Mouse (Mus musculus): ENCODE data around the gene Zpbp. TPM values are rescaled to one million over a fixed set of nuclear protein-coding genes. Genes with fewer than 3 reads are reported as not detected.
A peak's percentile ranks its signal among the peaks of the same experiment; 100 is the strongest.

Gene Zpbp
- 1.1 and 3.2 TPM in 2 replicates for total RNA-seq (2017)

DNA sequence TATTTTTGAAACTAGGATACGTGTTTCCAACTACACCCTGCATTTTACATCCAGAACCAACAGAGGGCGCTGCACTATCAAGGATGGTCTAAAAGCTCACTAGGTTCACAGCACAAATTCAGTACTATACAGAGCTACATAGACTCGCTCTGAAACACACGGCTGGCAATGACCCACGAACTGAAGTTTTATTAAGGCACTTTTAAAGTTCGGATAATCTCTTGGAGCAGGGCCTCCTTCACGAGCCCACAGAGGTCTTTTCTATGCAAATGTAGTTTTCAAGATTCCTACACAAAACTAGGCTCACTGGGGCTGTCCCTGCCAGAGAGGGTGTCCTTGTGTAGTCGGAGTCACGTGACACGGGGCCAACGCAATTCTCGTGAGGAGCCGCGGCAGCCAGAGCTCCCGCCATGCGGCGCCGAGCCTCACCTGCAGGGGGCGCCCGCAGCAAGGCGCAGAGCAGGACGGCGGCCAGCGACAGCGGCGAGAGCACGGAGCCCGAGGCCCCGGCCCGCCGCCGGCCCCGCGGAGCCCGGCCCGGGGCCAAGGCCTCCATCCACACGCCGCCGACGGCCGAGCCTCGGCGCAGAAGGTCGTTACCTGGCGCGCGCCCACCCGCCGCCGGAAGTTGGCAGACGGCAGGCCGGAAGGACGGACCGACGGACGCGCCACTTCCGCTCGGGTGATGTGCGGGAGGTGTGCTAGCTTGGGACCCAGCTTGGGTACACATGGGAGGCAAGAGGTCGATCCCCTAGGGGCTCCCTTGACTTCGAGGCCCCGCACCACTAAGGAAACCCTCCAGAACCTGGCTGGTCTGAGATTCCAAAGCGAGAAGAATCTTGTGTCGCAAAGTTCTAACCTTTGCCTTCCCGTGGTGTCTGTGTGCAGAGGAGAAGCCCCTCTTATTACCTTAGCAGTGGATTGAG lies at the start of gene Zpbp, which contains the start of gene Spata48:
Gene Zpbp, minus strand, starts transcription at position 774 of the 926 bp plus-strand sequence.
Gene Spata48, plus strand, starts transcription at position 460 of the 926 bp plus-strand sequence.
- ATAC-seq (replicated peaks; ENCODE audit: low read depth, poor library complexity, severe bottlenecking), result peak; percentile 93

DNA sequence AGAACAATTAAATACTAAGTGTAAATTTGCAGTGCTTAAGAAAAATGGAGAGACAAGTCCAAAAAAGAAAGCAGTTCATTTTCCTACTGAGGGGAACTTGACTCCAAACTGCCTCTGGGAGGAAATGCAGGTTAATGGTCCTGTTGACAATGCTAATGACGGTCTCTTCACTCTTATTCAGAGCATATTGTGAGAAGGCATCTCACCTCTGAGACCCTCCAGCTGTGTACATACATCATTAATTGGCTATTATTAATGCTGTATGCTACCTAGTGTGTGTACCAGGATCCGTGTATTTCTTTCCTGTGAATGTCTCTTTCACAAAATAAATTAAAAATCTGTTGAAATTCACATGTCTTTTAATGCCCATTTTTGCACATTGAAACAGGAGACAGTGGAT lies 47.2 kb upstream of the Zpbp start:
- no peak for ATAC-seq (replicated peaks; ENCODE audit: low read depth, poor library complexity, severe bottlenecking)

GRCm38 (mm10) chr11:11506187-11506586 lies 44.0 kb upstream of the Zpbp start:
- no peak for ATAC-seq (replicated peaks; ENCODE audit: low read depth, poor library complexity, severe bottlenecking)

- peak; percentile 82 for ATAC-seq (replicated peaks; ENCODE audit: low read depth, poor library complexity, severe bottlenecking)
Measured at GRCm38 (mm10) chr11:11499944-11500343, 37.7 kb upstream of the Zpbp start.

- ATAC-seq (replicated peaks; ENCODE audit: low read depth, poor library complexity, severe bottlenecking), result 0 out of 2 replicates have a peak, but pooled peaks have one; percentile 40
Measured at GRCm38 (mm10) chr11:11495697-11496096, 33.5 kb upstream of the Zpbp start.

DNA sequence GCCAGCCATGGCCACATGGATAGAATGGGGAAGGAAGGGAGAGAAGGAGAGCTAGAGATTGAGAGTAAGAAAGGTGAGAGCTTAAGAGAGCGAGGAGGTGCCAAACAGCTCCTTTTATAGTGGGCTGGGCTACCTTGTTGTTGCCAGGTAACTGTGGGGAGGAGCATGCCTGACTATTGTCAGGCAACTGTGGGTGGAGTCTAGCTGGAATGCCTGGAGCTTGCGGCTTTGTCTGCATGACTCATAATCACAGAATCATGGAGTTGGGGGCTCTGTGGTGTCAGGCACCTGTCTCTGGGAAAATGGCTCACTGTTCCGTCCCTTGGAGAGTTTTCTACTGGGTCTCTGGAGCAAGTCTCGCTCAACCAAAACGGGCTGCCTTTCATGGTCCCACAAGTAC lies 29.8 kb upstream of the Zpbp start:
- no peak for ATAC-seq (replicated peaks; ENCODE audit: low read depth, poor library complexity, severe bottlenecking)

- no peak; the same call in 1 of the 2 replicates for ATAC-seq (replicated peaks; ENCODE audit: low read depth, poor library complexity, severe bottlenecking)
Measured at GRCm38 (mm10) chr11:11484378-11484777, 22.2 kb upstream of the Zpbp start.

- ATAC-seq (replicated peaks; ENCODE audit: low read depth, poor library complexity, severe bottlenecking), result 0 out of 2 replicates have a peak, but pooled peaks have one; percentile 32
Measured at GRCm38 (mm10) chr11:11468924-11469323, 6.7 kb upstream of the Zpbp start.

- no peak for ATAC-seq (replicated peaks; ENCODE audit: low read depth, poor library complexity, severe bottlenecking)
Measured at GRCm38 (mm10) chr11:11462561-11462890, 318 bp upstream of the Zpbp start.

DNA sequence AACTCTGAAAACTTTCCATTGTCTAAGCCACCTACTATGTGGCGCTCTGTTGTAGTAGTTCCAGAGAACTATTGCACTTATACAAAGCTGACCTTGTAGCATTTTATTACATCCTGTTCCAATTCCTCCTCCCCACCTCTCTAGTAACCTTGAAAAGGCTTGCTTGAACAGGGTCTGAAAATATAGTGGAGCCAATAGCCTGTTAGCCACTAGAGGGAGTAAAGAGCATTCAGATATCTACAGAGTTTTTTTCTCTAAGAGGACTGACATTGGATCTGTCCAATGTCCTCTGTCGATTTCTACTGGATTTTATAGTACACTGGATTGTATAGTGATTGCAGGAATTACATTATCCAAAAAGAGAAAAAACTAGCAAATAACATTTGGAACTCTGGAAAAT lies 7.2 kb downstream of the Zpbp start:
- peak; percentile 88 for ATAC-seq (replicated peaks; ENCODE audit: low read depth, poor library complexity, severe bottlenecking)

- ATAC-seq (replicated peaks; ENCODE audit: low read depth, poor library complexity, severe bottlenecking), result no peak
Measured at GRCm38 (mm10) chr11:11417356-11417755, 44.9 kb downstream of the Zpbp start.

GRCm38 (mm10) chr11:11414188-11414587 lies 48.0 kb downstream of the Zpbp start:
- no peak for ATAC-seq (replicated peaks; ENCODE audit: low read depth, poor library complexity, severe bottlenecking)

GRCm38 (mm10) chr11:11394686-11395085 lies 67.5 kb downstream of the Zpbp start:
- ATAC-seq (replicated peaks; ENCODE audit: low read depth, poor library complexity, severe bottlenecking), result no peak

DNA sequence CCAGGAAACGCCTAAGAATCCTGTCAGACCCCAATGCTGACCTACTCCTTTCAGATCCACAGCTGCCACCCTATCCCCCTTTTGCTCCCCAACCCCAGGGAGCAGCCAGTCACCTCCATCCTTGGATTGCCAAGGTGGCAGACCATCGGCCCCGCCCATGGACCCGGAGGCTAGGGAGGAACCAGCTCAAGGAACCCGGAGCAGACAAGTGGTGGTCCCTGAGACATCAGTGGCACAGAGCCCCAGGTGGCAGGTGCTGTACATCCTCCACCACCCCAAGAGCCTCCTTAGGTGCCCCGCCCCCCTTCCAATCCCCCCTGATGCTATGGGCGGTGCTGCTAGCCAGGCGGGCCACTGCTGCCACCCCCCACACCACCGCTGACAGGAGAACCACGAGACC lies 69.0 kb downstream of the Zpbp start:
- ATAC-seq (replicated peaks; ENCODE audit: low read depth, poor library complexity, severe bottlenecking), result no peak

- ATAC-seq (replicated peaks; ENCODE audit: low read depth, poor library complexity, severe bottlenecking), result no peak
Measured at GRCm38 (mm10) chr11:11371305-11371704, 90.9 kb downstream of the Zpbp start.

DNA sequence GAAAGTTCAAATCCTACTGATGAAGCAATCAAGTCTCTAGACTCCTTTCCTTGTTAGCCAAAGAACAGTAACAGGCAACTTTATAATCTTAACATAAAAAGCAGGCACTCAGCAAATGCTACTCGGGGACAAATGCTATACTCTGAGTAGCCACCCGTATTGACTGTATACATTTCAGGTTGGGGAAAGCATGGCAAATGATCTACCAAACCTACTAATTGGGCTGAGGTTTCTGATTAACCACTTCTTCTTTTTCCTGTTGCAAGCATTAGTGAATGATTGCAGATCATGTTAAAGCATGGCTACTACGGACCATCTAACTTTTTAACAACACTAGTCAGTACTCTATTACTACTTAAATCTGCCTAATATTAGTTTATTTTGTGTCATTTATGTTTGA lies 178.7 kb downstream of the Zpbp start:
- no peak for ATAC-seq (replicated peaks; ENCODE audit: low read depth, poor library complexity, severe bottlenecking)

DNA sequence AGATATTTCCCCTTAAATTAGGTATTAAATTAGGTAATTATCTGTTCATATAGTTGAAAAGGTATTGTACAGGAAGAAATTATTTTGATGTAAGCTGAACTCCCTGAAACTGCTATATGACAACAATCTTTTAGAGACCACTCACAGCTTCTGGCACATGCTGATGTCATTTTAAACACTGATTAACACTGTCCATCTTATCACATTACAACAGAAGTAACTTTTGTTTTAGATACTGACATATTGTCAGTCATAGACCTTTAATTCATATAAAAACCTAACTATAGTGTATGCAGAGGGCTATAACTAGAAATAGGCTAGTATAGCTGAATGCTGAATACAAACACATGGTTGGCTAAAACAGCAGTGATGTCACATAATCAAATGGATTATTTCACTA lies 182.1 kb downstream of the Zpbp start:
- ATAC-seq (replicated peaks; ENCODE audit: low read depth, poor library complexity, severe bottlenecking), result no peak

DNA sequence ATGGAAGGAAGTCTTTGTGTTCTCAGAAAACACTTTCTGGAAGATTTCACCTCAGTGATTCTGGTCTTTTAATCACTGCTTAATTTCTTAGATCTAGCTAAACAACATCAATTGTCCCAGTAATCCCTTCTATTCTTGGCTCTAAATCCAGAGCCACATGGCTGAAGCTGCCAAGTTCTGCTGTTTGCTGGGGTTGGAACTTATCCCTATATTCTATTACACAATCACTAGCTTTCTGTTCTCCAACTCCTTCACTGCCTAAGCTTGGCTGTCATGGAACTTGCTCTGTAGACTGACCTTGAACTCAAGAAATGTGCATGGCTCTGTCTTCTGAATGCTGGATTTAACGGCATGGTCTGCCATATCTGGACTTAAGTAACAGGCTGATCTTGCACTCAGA lies 204.9 kb downstream of the Zpbp start:
- no peak for ATAC-seq (replicated peaks; ENCODE audit: low read depth, poor library complexity, severe bottlenecking)

- ATAC-seq (replicated peaks; ENCODE audit: low read depth, poor library complexity, severe bottlenecking), result no peak
Measured at GRCm38 (mm10) chr11:11242694-11243377, 219.4 kb downstream of the Zpbp start.

GRCm38 (mm10) chr11:11239346-11239745 lies 222.9 kb downstream of the Zpbp start:
- ATAC-seq (replicated peaks; ENCODE audit: low read depth, poor library complexity, severe bottlenecking), result peak; percentile 68; the same call in 1 of the 2 replicates
